Mouse (Mus musculus) neural tube, embryonic 14.5 days (tissue): ENCODE measurements at regions not wholly inside any gene's neighbourhood (a gene's known extent, or its start where the extent isn't known, plus 50 kb on each side); places are given as distances from the start of the nearest gene placed in this dataset.

ENCODE experiments used
- ATAC-seq: fragments of 200-750 bp; cut with Nextera tagmentation; 2 replicates; pipeline ENCODE4 v1.8.0; 2017; ENCODE audit warnings: low read depth, mild to moderate bottlenecking, moderate TSS enrichment, moderate library complexity
- H3K27ac ChIP-seq: fragments of 300-500 bp; sonication (generic); 2 replicates; pipeline ENCODE4 v1.5.1; 2014; ENCODE audit warnings: low read depth, mild to moderate bottlenecking, control low read depth, low read length, moderate library complexity, mixed read lengths
- H3K27me3 ChIP-seq: fragments of 300-500 bp; sonication (generic); 2 replicates; pipeline ENCODE4 v1.6.1; 2014; ENCODE audit warnings: low read length; ENCODE audit not compliant: control insufficient read depth, insufficient read depth
- H3K36me3 ChIP-seq: fragments of 300-500 bp; sonication (generic); 2 replicates; pipeline ENCODE4 v1.6.1; 2014; ENCODE audit warnings: low read length, mixed read lengths; ENCODE audit not compliant: control insufficient read depth, insufficient read depth
- H3K4me1 ChIP-seq: fragments of 300-500 bp; sonication (generic); 2 replicates; pipeline ENCODE4 v1.6.1; 2014; ENCODE audit warnings: low read length; ENCODE audit not compliant: control insufficient read depth, insufficient read depth
- H3K4me2 ChIP-seq: fragments of 300-500 bp; sonication (generic); 2 replicates; pipeline ENCODE4 v1.6.1; 2014; ENCODE audit warnings: mild to moderate bottlenecking, low read depth, low read length, control low read depth
- H3K4me3 ChIP-seq: fragments of 300-500 bp; sonication (generic); 2 replicates; pipeline ENCODE4 v1.5.1; 2014; ENCODE audit warnings: low read depth, low read length, control low read depth, mixed read lengths
- H3K9ac ChIP-seq: fragments of 300-500 bp; sonication (generic); replicated peaks from 2 replicates; pipeline ENCODE4 v1.6.1; 2014; ENCODE audit warnings: low read depth, mild to moderate bottlenecking, control low read depth, low read length, mixed read lengths
- H3K9me3 ChIP-seq: fragments of 300-500 bp; sonication (generic); 2 replicates; pipeline ENCODE4 v1.6.1; 2016; ENCODE audit warnings: low read length; ENCODE audit not compliant: control insufficient read depth
- WGBS: fragments of 180-500 bp; shearing (Covaris S2); extraction: QIAGEN DNeasy Blood & Tissue Kit; methylation state at CpG from one replicate; pipeline ENCODE4 v1.1.7; 2014; 5-methylcytosine and 5-hydroxymethylcytosine counted together

- Histone ChIP-seq H3K27ac (no peak overlapping the region), H3K9me3 (no peaks in the 10 kb centered on the region), H3K36me3 (no peaks in the 10 kb centered on the region), H3K4me1 (no peaks in the 10 kb centered on the region), H3K4me2 (no peak overlapping the region), H3K9ac (no peak overlapping the region), H3K4me3 (no peak overlapping the region), H3K27me3 (no peaks in the 10 kb centered on the region)
- ATAC-seq = no peak
- WGBS = 86% methylated on average over 2 of the region's 2 CpGs
Observed at GRCm38 (mm10) chr16:26302045-26302444, 69.6 kb downstream of the Cldn1 start.

- H3K9me3 ChIP-seq = no peaks in the 10 kb centered on the region
- 76% methylated on average over 2 of the region's 2 CpGs for WGBS
- H3K36me3 ChIP-seq = no peaks in the 10 kb centered on the region
Observed at GRCm38 (mm10) chr16:26291692-26292091, 79.9 kb downstream of the Cldn1 start.

GRCm38 (mm10) chr16:26285627-26286026 lies 86.0 kb downstream of the Cldn1 start:
- H3K9me3 ChIP-seq = no peaks in the 10 kb centered on the region
- 92% methylated on average over 1 of the region's 1 CpGs for WGBS
- H3K36me3 ChIP-seq = no peaks in the 10 kb centered on the region
- no peak overlapping the region for H3K27ac ChIP-seq
- H3K9ac ChIP-seq = no peak overlapping the region
- no peak overlapping the region for H3K4me2 ChIP-seq
- no peak for ATAC-seq
- no peaks in the 10 kb centered on the region for H3K27me3 ChIP-seq
- no peaks in the 10 kb centered on the region for H3K4me1 ChIP-seq
- no peak overlapping the region for H3K4me3 ChIP-seq

More at GRCm38 (mm10) chr16:26291692-26292091, 79.9 kb downstream of the Cldn1 start:
- Histone ChIP-seq H3K4me1 (no peaks in the 10 kb centered on the region), H3K9ac (no peak overlapping the region), H3K27me3 (no peaks in the 10 kb centered on the region), H3K27ac (no peak overlapping the region), H3K4me3 (no peak overlapping the region), H3K4me2 (no peak overlapping the region)
- no peak for ATAC-seq

- no peak overlapping the region for H3K9ac ChIP-seq
- no peaks in the 10 kb centered on the region for H3K27me3 ChIP-seq
- H3K36me3 ChIP-seq = no peaks in the 10 kb centered on the region
- H3K4me3 ChIP-seq = no peak overlapping the region
- no peak for ATAC-seq
- H3K9me3 ChIP-seq = no peaks in the 10 kb centered on the region
- H3K4me2 ChIP-seq = no peak overlapping the region
- H3K4me1 ChIP-seq = no peaks in the 10 kb centered on the region
- WGBS = 92% methylated on average over 6 of the region's 6 CpGs
- no peak overlapping the region for H3K27ac ChIP-seq
Observed at GRCm38 (mm10) chr16:26284713-26285112, 86.9 kb downstream of the Cldn1 start.

GRCm38 (mm10) chr16:26282418-26282817 lies 89.2 kb downstream of the Cldn1 start:
- no peak for ATAC-seq
- Histone ChIP-seq H3K27ac (no peak overlapping the region), H3K4me3 (no peak overlapping the region), H3K36me3 (no peaks in the 10 kb centered on the region), H3K27me3 (no peaks in the 10 kb centered on the region), H3K4me2 (no peak overlapping the region), H3K4me1 (no peaks in the 10 kb centered on the region), H3K9me3 (no peaks in the 10 kb centered on the region), H3K9ac (no peak overlapping the region)
- 62% methylated on average over 1 of the region's 1 CpGs for WGBS

GRCm38 (mm10) chr16:26281496-26281895 lies 90.1 kb downstream of the Cldn1 start:
- no peaks in the 10 kb centered on the region for H3K27me3 ChIP-seq
- no peak overlapping the region for H3K9ac ChIP-seq
- no peak for ATAC-seq
- WGBS = 89% methylated on average over 2 of the region's 2 CpGs
- no peak overlapping the region for H3K27ac ChIP-seq
- H3K4me2 ChIP-seq = no peak overlapping the region
- H3K9me3 ChIP-seq = no peaks in the 10 kb centered on the region
- H3K36me3 ChIP-seq = no peaks in the 10 kb centered on the region
- no peak overlapping the region for H3K4me3 ChIP-seq
- no peaks in the 10 kb centered on the region for H3K4me1 ChIP-seq

- ATAC-seq = no peak
- no peaks in the 10 kb centered on the region for H3K9me3 ChIP-seq
- no peak overlapping the region for H3K4me3 ChIP-seq
- no peaks in the 10 kb centered on the region for H3K27me3 ChIP-seq
- H3K27ac ChIP-seq = no peak overlapping the region
- no peaks in the 10 kb centered on the region for H3K36me3 ChIP-seq
- no peak overlapping the region for H3K9ac ChIP-seq
- H3K4me1 ChIP-seq = no peaks in the 10 kb centered on the region
- WGBS = 93% methylated on average over 1 of the region's 1 CpGs
- no peak overlapping the region for H3K4me2 ChIP-seq
Observed at GRCm38 (mm10) chr16:26276789-26277188, 94.9 kb downstream of the Cldn1 start.

- Histone ChIP-seq H3K4me2 (no peak overlapping the region), H3K9me3 (no peaks in the 10 kb centered on the region), H3K27ac (no peak overlapping the region), H3K9ac (no peak overlapping the region), H3K27me3 (no peaks in the 10 kb centered on the region), H3K4me3 (no peak overlapping the region), H3K4me1 (no peaks in the 10 kb centered on the region), H3K36me3 (no peaks in the 10 kb centered on the region)
- WGBS = 73% methylated on average over 2 of the region's 2 CpGs
- ATAC-seq = no peak
Observed at GRCm38 (mm10) chr16:26252824-26253223, 118.8 kb downstream of the Cldn1 start.

- no peak for ATAC-seq
- no peaks in the 10 kb centered on the region for H3K36me3 ChIP-seq
- H3K4me1 ChIP-seq = no peaks in the 10 kb centered on the region
- no peak overlapping the region for H3K27ac ChIP-seq
- no peaks in the 10 kb centered on the region for H3K9me3 ChIP-seq
- no peaks in the 10 kb centered on the region for H3K27me3 ChIP-seq
- H3K9ac ChIP-seq = no peak overlapping the region
- no peak overlapping the region for H3K4me3 ChIP-seq
- H3K4me2 ChIP-seq = no peak overlapping the region
- WGBS = 82% methylated on average over 5 of the region's 5 CpGs
Observed at GRCm38 (mm10) chr16:26251698-26252097, 119.9 kb downstream of the Cldn1 start.

GRCm38 (mm10) chr16:26251027-26251426 lies 120.6 kb downstream of the Cldn1 start:
- Histone ChIP-seq H3K4me1 (no peaks in the 10 kb centered on the region), H3K4me3 (no peak overlapping the region), H3K27me3 (no peaks in the 10 kb centered on the region), H3K9me3 (no peaks in the 10 kb centered on the region), H3K9ac (no peak overlapping the region), H3K36me3 (no peaks in the 10 kb centered on the region), H3K27ac (no peak overlapping the region), H3K4me2 (no peak overlapping the region)
- ATAC-seq = no peak
- WGBS = 84% methylated on average over 2 of the region's 2 CpGs
